Mouse (Mus musculus): ENCODE data around the gene Got1.

The Got1 gene

DNA sequence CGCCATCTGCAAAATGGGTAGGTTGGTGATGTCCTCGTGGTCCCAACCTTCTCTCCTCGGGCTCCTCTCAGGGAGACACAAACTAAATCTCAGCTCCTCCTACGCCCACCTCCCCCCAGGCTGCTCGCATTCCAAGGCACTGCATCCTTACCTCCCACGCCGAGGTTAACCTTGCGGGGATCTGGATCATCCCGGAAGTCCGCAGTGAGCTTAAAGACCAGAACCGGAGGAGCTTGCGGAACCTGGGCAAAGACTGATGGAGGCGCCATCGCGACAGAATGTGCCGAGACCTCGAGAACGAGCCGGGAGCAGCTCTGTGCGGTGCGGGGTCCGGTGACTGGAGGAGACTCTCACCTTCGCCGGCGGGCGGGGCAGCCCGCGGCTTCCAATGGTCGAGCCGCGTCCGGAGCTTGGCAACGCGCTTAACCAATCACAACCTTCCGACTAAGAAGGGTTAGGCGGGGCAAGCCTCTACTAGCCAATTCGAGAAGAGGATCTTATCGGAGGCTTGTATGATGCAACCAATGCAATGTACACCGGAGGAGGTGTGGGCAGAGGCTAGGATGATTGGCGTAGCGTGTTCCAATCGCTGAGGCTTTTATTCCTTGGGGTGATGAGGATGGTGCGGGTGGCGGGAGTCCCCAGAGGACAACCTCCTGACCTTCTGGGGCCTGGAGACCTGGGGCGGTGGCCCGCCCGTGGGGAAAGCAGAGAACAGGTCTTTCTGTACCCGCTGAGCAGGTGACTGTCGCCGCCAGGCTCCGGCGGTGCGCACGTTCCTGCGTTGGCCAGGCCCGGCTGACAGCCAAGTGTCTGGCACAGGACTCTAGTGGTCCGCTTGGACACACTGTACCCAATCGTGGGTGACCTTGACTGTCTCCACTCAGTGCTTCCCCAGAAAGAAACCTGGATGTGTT lies at the start of gene Got1:
Got1 (minus strand) TSS at position 419 of the 917 bp plus-strand sequence.
- DNase-seq (ENCODE audit: low spot score): peak; percentile 99

DNA sequence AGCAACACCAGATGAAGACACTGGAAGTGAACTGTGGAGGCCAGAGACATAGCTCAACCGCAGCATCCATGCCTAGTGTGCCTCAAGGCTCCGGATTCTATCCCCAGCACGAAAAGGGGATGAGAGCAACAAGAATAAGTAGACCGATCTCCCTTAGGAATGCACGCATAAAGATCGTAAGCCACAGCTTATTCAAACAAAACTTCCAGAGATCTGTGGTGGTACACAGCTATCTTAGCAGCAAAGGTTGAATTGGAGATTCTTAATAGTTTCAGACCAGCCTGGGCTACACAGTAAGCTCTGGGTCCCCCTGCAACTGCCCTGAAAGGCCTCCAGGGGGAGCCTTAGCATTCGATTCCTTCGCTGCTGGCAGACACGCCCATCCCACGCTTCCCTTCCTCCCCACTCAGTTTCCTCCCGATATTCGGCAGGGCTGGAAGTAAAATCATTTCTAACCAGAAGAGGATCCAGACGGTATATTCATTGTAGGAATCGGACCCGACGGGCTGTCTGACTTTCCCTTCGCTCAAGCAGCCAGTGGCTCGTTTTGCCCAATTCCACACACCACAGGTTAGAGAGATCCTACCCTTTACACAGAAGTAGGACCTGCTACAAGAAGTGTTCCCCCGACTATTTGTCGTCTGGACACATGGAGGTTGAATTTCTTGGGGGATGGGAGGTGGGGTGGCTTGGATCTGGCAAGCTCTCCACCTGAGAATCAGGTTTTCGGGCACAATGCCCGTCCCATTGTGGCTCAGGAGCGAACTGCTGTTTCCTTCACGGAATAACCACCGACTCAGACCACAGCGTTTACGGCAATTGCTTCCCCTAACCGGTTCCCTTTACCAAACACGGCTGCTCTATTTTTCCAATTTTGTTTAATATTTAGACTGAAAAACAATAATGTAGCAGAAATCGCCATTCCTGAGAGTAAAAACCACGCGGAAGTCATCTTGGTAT lies 46.7 kb upstream of the Got1 start:
- DNase-seq (ENCODE audit: low spot score): peak; percentile 94

DNA sequence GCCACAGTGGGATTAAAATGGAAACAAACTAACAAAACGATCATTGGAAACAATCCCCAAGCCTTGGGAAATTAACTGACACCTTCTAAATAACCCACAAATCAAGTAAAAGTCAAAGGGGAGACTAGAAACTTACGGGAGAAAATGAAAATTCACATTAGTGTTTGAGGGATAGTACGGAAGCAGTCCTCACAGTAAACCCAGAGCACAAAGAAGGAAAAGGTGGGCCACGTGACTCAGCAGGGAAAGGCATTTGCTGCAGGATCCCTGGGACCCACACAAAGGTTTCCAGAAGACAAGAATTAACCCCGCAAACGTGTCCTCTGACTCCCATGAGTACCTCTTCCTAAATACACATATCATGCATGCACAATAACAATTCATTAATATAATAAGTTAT lies 44.7 kb upstream of the Got1 start:
- DNase-seq (ENCODE audit: low spot score): no peak

DNA sequence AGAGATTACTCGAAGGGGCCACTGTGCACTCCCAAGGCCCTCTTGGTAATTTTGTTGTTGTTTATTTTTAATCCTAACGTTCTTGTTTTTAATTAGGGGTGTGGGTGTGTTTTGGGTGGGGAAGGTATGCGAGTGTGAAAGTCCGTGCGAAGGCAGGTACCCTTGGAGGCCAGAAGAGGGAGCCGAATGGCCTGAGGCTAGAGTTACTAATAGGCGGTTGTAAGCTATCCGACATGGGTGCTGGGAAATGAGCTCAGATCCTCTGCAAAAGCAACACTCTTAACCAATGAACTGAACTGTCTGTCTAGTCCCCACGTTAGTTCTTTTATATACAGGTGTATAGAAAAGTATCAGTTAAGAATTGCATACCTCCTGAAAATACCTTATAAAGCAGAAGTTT lies 43.9 kb upstream of the Got1 start:
- DNase-seq (ENCODE audit: low spot score): no peak

DNA sequence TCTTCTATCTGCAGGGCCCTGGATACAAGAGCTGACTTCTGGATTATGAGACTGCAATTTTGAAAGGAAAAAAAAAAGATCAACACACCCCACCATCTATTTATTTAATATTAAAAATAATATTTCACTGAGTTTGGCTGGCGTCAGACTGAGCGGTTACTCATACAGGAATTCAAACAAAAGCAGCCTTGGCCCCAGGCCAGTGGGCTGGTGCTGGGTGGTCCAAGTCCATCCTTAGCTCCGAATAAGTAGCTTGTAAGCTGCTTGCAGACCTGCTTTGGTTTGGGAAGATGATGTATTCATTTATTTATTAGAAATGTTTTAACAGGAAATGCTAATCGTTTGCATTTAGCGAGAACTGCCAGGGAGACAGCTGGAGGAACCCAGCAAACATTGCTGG lies 38.8 kb upstream of the Got1 start:
- no peak for DNase-seq (ENCODE audit: low spot score)

- DNase-seq (ENCODE audit: low spot score): no peak
Observed at GRCm38 (mm10) chr19:43561841-43562240, 37.4 kb upstream of the Got1 start.

- no peak for DNase-seq (ENCODE audit: low spot score)
Observed at GRCm38 (mm10) chr19:43560244-43560643, 35.8 kb upstream of the Got1 start.

GRCm38 (mm10) chr19:43551493-43551890 lies 27.1 kb upstream of the Got1 start:
- DNase-seq (ENCODE audit: low spot score): no peak

GRCm38 (mm10) chr19:43550706-43551492 lies 26.5 kb upstream of the Got1 start:
- no peak for DNase-seq (ENCODE audit: low spot score)

- no peak for DNase-seq (ENCODE audit: low spot score)
Observed at GRCm38 (mm10) chr19:43548060-43548459, 23.7 kb upstream of the Got1 start.

GRCm38 (mm10) chr19:43546337-43547117 lies 22.1 kb upstream of the Got1 start:
- DNase-seq (ENCODE audit: low spot score): peak; percentile 79

DNA sequence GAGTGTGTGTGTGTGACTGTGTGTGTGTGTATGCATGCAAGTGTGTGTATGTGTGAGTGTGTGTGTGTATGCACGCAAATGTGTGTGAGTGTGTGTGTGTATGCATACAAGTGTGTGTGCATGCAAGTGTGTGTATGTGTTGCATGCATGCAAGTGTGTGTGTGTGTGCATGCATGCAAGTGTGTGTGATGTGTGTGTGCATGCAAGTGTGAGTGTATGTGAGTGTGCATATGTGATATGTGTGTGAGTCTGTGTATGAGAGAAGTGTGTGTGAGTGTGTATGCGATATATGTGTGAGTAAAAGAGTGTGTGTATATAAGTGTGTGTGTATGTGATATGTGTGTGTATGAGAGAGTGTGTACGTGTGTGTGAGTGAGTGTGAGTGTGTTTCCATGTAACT lies 11.0 kb upstream of the Got1 start:
- DNase-seq (ENCODE audit: low spot score): no peak

DNA sequence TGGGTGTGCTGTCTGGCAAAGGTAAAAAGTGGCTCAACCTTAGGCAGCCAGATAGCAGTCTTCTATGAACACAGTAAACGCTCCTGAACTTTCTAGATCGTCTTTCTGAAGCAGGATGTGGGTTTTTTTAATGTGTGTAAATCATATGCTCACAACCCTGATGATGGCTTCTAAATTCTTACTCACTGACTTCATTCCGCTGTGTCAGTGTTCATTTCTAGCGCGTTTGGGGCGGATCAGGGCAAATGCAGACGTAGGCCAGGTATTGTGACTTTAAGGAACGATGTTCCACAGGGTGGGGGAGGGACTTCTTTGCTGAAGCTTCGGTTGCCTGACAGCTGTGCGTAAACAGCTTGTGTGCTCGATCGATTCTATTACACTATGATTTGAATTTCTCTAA lies 6.5 kb upstream of the Got1 start:
- no peak for DNase-seq (ENCODE audit: low spot score)

DNA sequence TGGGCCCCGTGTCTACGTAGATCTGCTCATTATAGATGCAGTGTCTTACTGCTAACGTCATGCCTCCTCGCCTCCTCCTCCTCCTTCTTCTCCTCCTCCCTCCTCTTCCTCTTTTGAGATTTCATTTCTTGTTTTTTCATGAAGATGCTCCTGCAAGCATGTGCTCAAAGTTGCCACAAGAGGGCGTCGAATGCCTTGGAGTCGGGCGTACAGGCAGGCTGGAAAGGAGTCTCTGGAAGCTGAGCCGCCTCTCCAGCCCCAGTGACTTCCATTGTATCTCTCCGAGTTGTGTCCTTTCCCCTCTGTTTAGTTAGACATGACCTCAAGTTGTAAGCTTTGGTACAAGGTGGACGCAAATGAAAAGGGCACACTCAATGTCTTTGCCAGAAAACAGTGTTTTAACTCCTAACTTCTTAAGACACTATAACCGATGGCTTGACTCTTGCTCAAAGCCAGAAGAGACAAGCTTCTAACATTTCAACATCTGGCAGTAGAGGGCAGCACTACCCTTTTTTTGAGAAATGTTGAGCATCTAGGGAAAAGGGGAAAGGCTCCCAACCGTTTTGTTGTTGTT lies 5.9 kb upstream of the Got1 start:
- peak; percentile 95 for DNase-seq (ENCODE audit: low spot score)

- no peak for DNase-seq (ENCODE audit: low spot score)
Observed at GRCm38 (mm10) chr19:43528056-43528587, 3.7 kb upstream of the Got1 start.

DNA sequence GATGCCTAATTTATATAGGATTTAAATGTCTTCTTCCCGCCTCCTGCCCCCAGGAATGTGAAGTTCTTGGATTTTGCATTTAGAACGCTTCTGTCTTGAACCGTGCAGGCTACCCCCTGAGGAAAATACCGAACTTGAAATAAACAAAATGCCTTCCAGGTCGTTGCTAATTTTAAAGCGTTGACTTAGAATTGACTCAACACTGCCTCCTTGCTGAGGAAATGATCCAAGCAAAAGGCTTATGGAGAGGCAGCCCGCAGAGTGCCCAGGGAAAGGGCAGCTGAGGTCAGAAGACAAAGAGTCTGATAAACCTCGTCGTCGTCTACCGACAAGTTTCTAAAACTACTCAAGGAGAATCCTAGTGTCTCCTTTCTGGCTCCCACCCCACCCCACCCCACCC lies 2.7 kb upstream of the Got1 start:
- DNase-seq (ENCODE audit: low spot score): peak; percentile 56

DNA sequence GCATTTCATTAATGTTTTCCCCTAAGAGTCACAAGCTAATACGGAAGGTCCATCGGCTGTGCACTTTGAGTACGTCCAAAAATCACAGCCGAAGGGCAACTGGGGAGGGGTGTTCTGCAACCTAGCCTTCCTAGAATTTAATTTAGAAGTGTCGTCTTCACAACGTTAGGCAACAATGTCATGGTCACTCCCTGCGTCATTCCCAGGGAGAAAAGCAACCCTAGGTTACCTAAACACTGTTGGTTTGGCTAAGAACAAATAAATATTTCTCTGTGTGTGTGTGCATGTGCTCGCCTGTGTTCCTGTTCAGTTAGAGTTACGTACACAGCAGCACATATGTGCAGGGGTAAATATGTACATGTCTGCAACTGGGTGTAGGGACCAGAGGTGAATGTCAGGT lies 1.6 kb upstream of the Got1 start:
- DNase-seq (ENCODE audit: low spot score): no peak

- DNase-seq (ENCODE audit: low spot score): no peak
Observed at GRCm38 (mm10) chr19:43525566-43525965, 1.2 kb upstream of the Got1 start.

GRCm38 (mm10) chr19:43525104-43525482 lies 688 bp upstream of the Got1 start:
- no peak for DNase-seq (ENCODE audit: low spot score)

DNA sequence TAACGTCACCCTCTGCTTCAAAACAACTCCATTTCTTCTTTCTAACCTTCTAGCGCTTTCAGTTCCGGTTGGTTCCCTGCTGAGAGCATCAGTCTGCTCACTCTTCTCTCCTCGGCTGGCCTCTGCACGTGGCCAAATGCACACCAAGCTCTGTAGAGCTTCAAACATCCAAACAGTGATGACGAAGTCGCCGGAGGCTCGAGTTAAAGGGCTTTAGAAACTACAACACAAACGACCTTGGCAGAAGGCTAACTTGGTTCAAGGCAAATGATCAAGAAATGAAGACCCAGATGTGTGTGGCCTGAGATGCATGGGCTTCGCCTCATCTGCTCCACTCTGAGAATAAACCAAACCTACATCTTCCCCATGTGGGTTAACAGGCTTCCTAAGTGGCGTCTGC lies 854 bp downstream of the Got1 start:
- peak; percentile 46 for DNase-seq (ENCODE audit: low spot score)

GRCm38 (mm10) chr19:43521996-43522395 lies 2.4 kb downstream of the Got1 start:
- no peak for DNase-seq (ENCODE audit: low spot score)
